Mouse (Mus musculus) intestine, embryonic 16.5 days (tissue): ENCODE measurements around the gene Flcn. TPM values are rescaled to one million over a fixed set of nuclear protein-coding genes. Genes with fewer than 3 reads are reported as not detected.

Experiments used
- ATAC-seq: fragments of 200-750 bp; cut with Nextera tagmentation; 2 replicates; pipeline ENCODE4 v1.8.0; 2017; ENCODE audit warnings: moderate TSS enrichment, moderate library complexity
- H3K27ac ChIP-seq: fragments of 300-500 bp; sonication (generic); 2 replicates; pipeline ENCODE4 v1.5.1; 2014; ENCODE audit warnings: mild to moderate bottlenecking, low read length
- H3K27me3 ChIP-seq: fragments of 300-500 bp; sonication (generic); replicated peaks from 2 replicates; pipeline ENCODE4 v1.6.1; 2014; ENCODE audit warnings: low read length, control low read depth, mixed read lengths; ENCODE audit not compliant: control insufficient read depth, insufficient read depth
- H3K36me3 ChIP-seq: fragments of 300-500 bp; sonication (generic); 2 replicates; pipeline ENCODE4 v1.6.1; 2014; ENCODE audit warnings: low read length, control low read depth; ENCODE audit not compliant: control insufficient read depth, insufficient read depth
- H3K4me1 ChIP-seq: fragments of 300-500 bp; sonication (generic); 2 replicates; pipeline ENCODE4 v1.6.1; 2014; ENCODE audit warnings: low read length, control low read depth, mixed read lengths; ENCODE audit not compliant: control insufficient read depth, insufficient read depth
- H3K4me2 ChIP-seq: fragments of 300-500 bp; sonication (generic); 2 replicates; pipeline ENCODE4 v1.6.1; 2014; ENCODE audit warnings: low read depth, low read length, control low read depth
- H3K4me3 ChIP-seq: fragments of 300-500 bp; sonication (generic); 2 replicates; pipeline ENCODE4 v1.5.1; 2014; ENCODE audit warnings: mild to moderate bottlenecking, low read length
- H3K9ac ChIP-seq: fragments of 300-500 bp; sonication (generic); 2 replicates; pipeline ENCODE4 v1.6.1; 2014; ENCODE audit warnings: low read depth, low read length
- H3K9me3 ChIP-seq: fragments of 300-500 bp; sonication (generic); 2 replicates; pipeline ENCODE4 v1.6.1; 2016; ENCODE audit warnings: low read length, control low read depth; ENCODE audit not compliant: control insufficient read depth
- WGBS: fragments of 180-500 bp; shearing (Covaris S2); extraction: QIAGEN DNeasy Blood & Tissue Kit; methylation state at CpG from one replicate; pipeline ENCODE4 v1.1.7; 2014; 5-methylcytosine and 5-hydroxymethylcytosine counted together
- polyA plus RNA-seq: library from polyadenylated mRNA; unstranded; fragments of >200 nt; fragmentation: Nextera tagmentation; extraction: Ambion mirVana; gene quantifications from 2 replicates; pipeline ENCODE4 v1.2.1, GENCODE M21; 2015

Gene Flcn
- polyA plus RNA-seq, 1 experiment from 2014 or later = 46.5 TPM

GRCm38 (mm10) chr11:59809071-59809669 lies 646 bp downstream of the Flcn start:
- peak overlapping the region; percentile 95 for H3K9ac ChIP-seq
- peak overlapping the region; percentile 94 for H3K27ac ChIP-seq
- peak overlapping the region; percentile 69 for H3K4me3 ChIP-seq
- H3K4me1 ChIP-seq = peaks cover 6% of the 10 kb centered on the region
- ATAC-seq = peak; percentile 65
- H3K36me3 ChIP-seq = peaks cover 9% of the 10 kb centered on the region; the same call in 1 of the 2 replicates
- H3K4me2 ChIP-seq = peak overlapping the region; percentile 66
- WGBS = under 1% methylated on average over 15 of the region's 15 CpGs
- H3K9me3 ChIP-seq = no peaks in the 10 kb centered on the region
- H3K27me3 ChIP-seq = no peaks in the 10 kb centered on the region

- Histone ChIP-seq H3K27me3 (no peaks in the 10 kb centered on the region), H3K27ac (peak overlapping the region; percentile 94), H3K4me3 (peak overlapping the region; percentile 69), H3K9ac (peak overlapping the region; percentile 95), H3K4me2 (peak overlapping the region; percentile 66), H3K4me1 (peaks cover 6% of the 10 kb centered on the region), H3K9me3 (no peaks in the 10 kb centered on the region), H3K36me3 (peaks cover 11% of the 10 kb centered on the region; the same call in 1 of the 2 replicates)
- WGBS = 65% methylated on average over 14 of the region's 14 CpGs
- ATAC-seq = no peak
Observed at GRCm38 (mm10) chr11:59808170-59808960, 1.5 kb downstream of the Flcn start.

- no peak overlapping the region for H3K4me3 ChIP-seq
- H3K4me1 ChIP-seq = peaks cover 6% of the 10 kb centered on the region
- no peak overlapping the region for H3K4me2 ChIP-seq
- ATAC-seq = no peak
- H3K9ac ChIP-seq = no peak overlapping the region
- no peaks in the 10 kb centered on the region for H3K9me3 ChIP-seq
- peaks cover 28% of the 10 kb centered on the region for H3K36me3 ChIP-seq
- H3K27ac ChIP-seq = no peak overlapping the region
- 89% methylated on average over 2 of the region's 2 CpGs for WGBS
- no peaks in the 10 kb centered on the region for H3K27me3 ChIP-seq
Observed at GRCm38 (mm10) chr11:59805656-59806055, 4.2 kb downstream of the Flcn start.

- no peak overlapping the region for H3K4me3 ChIP-seq
- H3K27me3 ChIP-seq = no peaks in the 10 kb centered on the region
- H3K27ac ChIP-seq = no peak overlapping the region
- WGBS = 92% methylated on average over 1 of the region's 1 CpGs
- H3K4me2 ChIP-seq = no peak overlapping the region
- no peak overlapping the region for H3K9ac ChIP-seq
- H3K9me3 ChIP-seq = no peaks in the 10 kb centered on the region
- ATAC-seq = no peak
- H3K36me3 ChIP-seq = peaks cover 30% of the 10 kb centered on the region
- peaks cover 6% of the 10 kb centered on the region for H3K4me1 ChIP-seq
Observed at GRCm38 (mm10) chr11:59805256-59805655, 4.6 kb downstream of the Flcn start.

GRCm38 (mm10) chr11:59804409-59805110 lies 5.3 kb downstream of the Flcn start:
- peaks cover 34% of the 10 kb centered on the region for H3K36me3 ChIP-seq
- WGBS = 91% methylated on average over 22 of the region's 22 CpGs
- no peak overlapping the region for H3K4me3 ChIP-seq
- H3K9ac ChIP-seq = no peak overlapping the region
- H3K9me3 ChIP-seq = no peaks in the 10 kb centered on the region
- H3K4me1 ChIP-seq = peaks cover 6% of the 10 kb centered on the region
- no peaks in the 10 kb centered on the region for H3K27me3 ChIP-seq
- no peak overlapping the region for H3K4me2 ChIP-seq
- H3K27ac ChIP-seq = no peak overlapping the region
- no peak for ATAC-seq

GRCm38 (mm10) chr11:59803516-59803915 lies 6.3 kb downstream of the Flcn start:
- 90% methylated on average over 14 of the region's 14 CpGs for WGBS
- peaks cover 41% of the 10 kb centered on the region for H3K36me3 ChIP-seq
- no peak for ATAC-seq
- no peaks in the 10 kb centered on the region for H3K9me3 ChIP-seq
- no peak overlapping the region for H3K9ac ChIP-seq
- no peak overlapping the region for H3K27ac ChIP-seq
- H3K4me3 ChIP-seq = no peak overlapping the region
- H3K27me3 ChIP-seq = no peaks in the 10 kb centered on the region
- peaks cover 2% of the 10 kb centered on the region for H3K4me1 ChIP-seq
- H3K4me2 ChIP-seq = no peak overlapping the region

- ATAC-seq = no peak
- H3K4me1 ChIP-seq = no peaks in the 10 kb centered on the region
- no peak overlapping the region for H3K4me2 ChIP-seq
- WGBS = 96% methylated on average over 8 of the region's 8 CpGs
- H3K27ac ChIP-seq = no peak overlapping the region
- no peaks in the 10 kb centered on the region for H3K27me3 ChIP-seq
- H3K4me3 ChIP-seq = no peak overlapping the region
- peaks cover 41% of the 10 kb centered on the region for H3K36me3 ChIP-seq
- H3K9ac ChIP-seq = no peak overlapping the region
- no peaks in the 10 kb centered on the region for H3K9me3 ChIP-seq
Observed at GRCm38 (mm10) chr11:59801881-59802280, 7.9 kb downstream of the Flcn start.

GRCm38 (mm10) chr11:59800412-59800811 lies 9.4 kb downstream of the Flcn start:
- ATAC-seq = no peak
- Histone ChIP-seq H3K27me3 (no peaks in the 10 kb centered on the region), H3K4me3 (no peak overlapping the region), H3K4me1 (no peaks in the 10 kb centered on the region), H3K27ac (no peak overlapping the region), H3K4me2 (no peak overlapping the region), H3K9ac (no peak overlapping the region), H3K36me3 (peaks cover 42% of the 10 kb centered on the region), H3K9me3 (no peaks in the 10 kb centered on the region)
- WGBS = 94% methylated on average over 10 of the region's 10 CpGs

GRCm38 (mm10) chr11:59793390-59793789 lies 16.4 kb downstream of the Flcn start:
- H3K27me3 ChIP-seq = no peaks in the 10 kb centered on the region
- H3K4me3 ChIP-seq = no peak overlapping the region
- no peaks in the 10 kb centered on the region for H3K9me3 ChIP-seq
- no peak overlapping the region for H3K27ac ChIP-seq
- WGBS = 94% methylated on average over 6 of the region's 6 CpGs
- 0 out of 2 replicates have a peak, but pooled peaks cover 3% of the 10 kb centered on the region for H3K4me1 ChIP-seq
- H3K4me2 ChIP-seq = no peak overlapping the region
- ATAC-seq = no peak
- H3K36me3 ChIP-seq = peaks cover 35% of the 10 kb centered on the region
- H3K9ac ChIP-seq = no peak overlapping the region
